Mouse (Mus musculus) C2C12 (cell line): ENCODE results near the gene Npb. TPM values are rescaled to one million over a fixed set of nuclear protein-coding genes. Genes with fewer than 3 reads are reported as not detected.
"Not testable (repeated sequence)": the region's sequence is repeated elsewhere in the genome, so short reads cannot be mapped to it uniquely, and the experiment has no call there.

Experiments
- H3K27me3 ChIP-seq: one replicate; pipeline ENCODE4 v1.6.1; 2011; ENCODE audit not compliant: control insufficient read depth, insufficient read depth, insufficient read length
- H3K36me3 ChIP-seq: one replicate; pipeline ENCODE4 v1.6.1; 2011; ENCODE audit not compliant: control insufficient read depth, insufficient read depth
- H3K4me3 ChIP-seq: one replicate; pipeline ENCODE4 v1.5.1; 2011; ENCODE audit warnings: mild to moderate bottlenecking, control low read depth; ENCODE audit not compliant: poor library complexity, insufficient read depth, severe bottlenecking
- H3K79me2 ChIP-seq: one replicate; pipeline ENCODE4 v1.6.1; 2011; ENCODE audit not compliant: control insufficient read depth, insufficient read depth
- H3K79me3 ChIP-seq: one replicate; pipeline ENCODE4 v1.6.1; 2011; ENCODE audit warnings: low read depth, control low read depth
- H3ac ChIP-seq: one replicate; pipeline ENCODE3; 2011; ENCODE audit warnings: low read depth; ENCODE audit not compliant: control insufficient read depth, insufficient read length
- CEBPB ChIP-seq: IDR thresholded peaks from one replicate; pipeline ENCODE4 v1.6.1; 2011; ENCODE audit warnings: low read depth, mild to moderate bottlenecking, control low read depth, moderate library complexity
- CTCF ChIP-seq: IDR thresholded peaks from one replicate; pipeline ENCODE4 v1.5.1; 2011; ENCODE audit not compliant: control insufficient read depth, insufficient read depth, insufficient read length
- FOSL1 ChIP-seq: IDR thresholded peaks from one replicate; pipeline ENCODE4 v1.8.0; 2011; ENCODE audit warnings: mild to moderate bottlenecking, low read length; ENCODE audit not compliant: poor library complexity, insufficient read depth, severe bottlenecking
- MAX ChIP-seq: IDR thresholded peaks from one replicate; pipeline ENCODE4 v1.6.1; 2011; ENCODE audit warnings: mild to moderate bottlenecking, control low read depth
- MYOD1 ChIP-seq: IDR thresholded peaks from one replicate; pipeline ENCODE4 v1.6.1; 2011; ENCODE audit warnings: low read depth; ENCODE audit not compliant: control insufficient read depth, insufficient read length
- MYOG ChIP-seq: IDR thresholded peaks from one replicate; pipeline ENCODE4 v1.6.1; 2011; ENCODE audit not compliant: control insufficient read depth, insufficient read length; ENCODE audit errors: extremely low read depth
- USF1 ChIP-seq: IDR thresholded peaks from one replicate; pipeline ENCODE4 v1.6.1; 2011; ENCODE audit warnings: low read depth, mild to moderate bottlenecking, control low read depth, moderate library complexity
- long read RNA-seq, 2 experiments: library from polyadenylated mRNA; unstranded; transcript quantifications; one replicate each; pipeline ENCODE4 v2.0.0; 2019 to 2020
- polyA plus RNA-seq: library from polyadenylated mRNA; unstranded; fragments of >200 nt; fragmentation: generic; extraction: Trizol; gene quantifications from one replicate; pipeline ENCODE4 v1.2.1, GENCODE M21; 2012; ENCODE audit warnings: missing spikeins

Npb gene
- not detected for polyA plus RNA-seq
- long read RNA-seq, experiment 1: 0 reads
- long read RNA-seq, experiment 2: 0 reads

DNA sequence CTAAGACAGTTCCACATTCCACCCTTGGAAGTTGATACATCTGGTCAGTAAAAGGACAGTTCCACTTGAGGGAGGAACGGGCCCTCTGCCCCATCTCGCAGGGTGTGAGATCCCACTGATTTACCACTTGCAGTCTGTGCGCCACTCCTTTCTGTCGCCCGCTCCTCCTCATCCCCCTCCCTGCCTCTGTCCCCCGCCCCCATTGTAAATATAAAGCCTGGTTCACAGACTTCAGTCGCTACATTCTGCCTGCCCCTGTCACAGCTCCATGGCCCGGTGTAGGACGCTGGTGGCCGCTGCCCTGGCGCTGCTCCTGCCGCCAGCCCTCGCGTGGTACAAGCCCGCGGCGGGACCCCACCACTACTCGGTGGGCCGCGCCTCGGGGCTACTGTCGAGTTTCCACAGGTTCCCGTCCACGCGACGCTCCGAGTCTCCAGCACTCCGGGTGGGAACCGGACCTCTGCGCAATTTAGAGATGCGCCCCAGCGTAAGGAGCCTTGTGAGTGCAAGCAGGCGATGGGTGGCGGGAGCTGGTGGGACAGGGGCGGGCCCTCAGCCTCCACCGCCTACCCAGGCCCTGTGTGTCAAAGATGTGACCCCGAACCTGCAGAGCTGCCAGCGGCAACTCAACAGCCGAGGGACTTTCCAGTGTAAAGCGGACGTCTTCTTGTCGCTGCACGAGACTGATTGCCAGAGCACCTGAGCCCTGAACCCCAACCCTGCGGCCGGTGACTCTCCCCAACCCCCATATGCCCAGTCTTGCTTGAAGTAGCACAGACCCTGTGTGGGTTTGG lies at the start of gene Npb:
Npb (plus strand) TSS at position 237 of the 794 bp plus-strand sequence.
- Histone ChIP-seq H3K4me3 (no peak within 1 kb of the TSS), H3K79me3 (no peaks in the 10 kb centered on the region), H3K79me2 (no peaks in the 10 kb centered on the region), H3ac (no peak within 1 kb of the TSS), H3K27me3 (no peaks in the 10 kb centered on the region), H3K36me3 (peaks cover 48% of the 10 kb centered on the region)
- TF ChIP-seq FOSL1: no peak

DNA sequence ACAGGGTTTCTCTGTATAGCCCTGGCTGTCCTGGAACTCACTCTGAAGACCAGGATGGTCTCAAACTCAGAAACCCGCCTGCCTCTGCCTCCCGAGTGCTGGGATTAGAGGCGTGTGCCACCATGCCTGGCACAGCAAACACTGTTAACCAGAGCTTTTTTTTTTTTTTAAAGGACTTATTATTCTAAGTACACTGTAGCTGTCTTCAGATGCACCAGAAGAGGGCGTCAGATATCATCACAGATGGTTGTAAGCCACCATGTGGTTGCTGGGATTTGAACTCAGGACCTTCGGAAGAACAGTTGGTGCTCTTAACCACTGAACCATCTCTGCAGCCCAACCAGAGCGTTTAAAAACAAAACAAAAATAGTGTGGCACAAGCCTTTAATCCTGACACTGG lies 49.4 kb upstream of the Npb start:
- H3K36me3 ChIP-seq: peaks cover 48% of the 10 kb centered on the region
- not testable (repeated sequence) for H3K4me3 ChIP-seq, H3K27me3 ChIP-seq, H3K79me3 ChIP-seq, H3K79me2 ChIP-seq, H3ac ChIP-seq

DNA sequence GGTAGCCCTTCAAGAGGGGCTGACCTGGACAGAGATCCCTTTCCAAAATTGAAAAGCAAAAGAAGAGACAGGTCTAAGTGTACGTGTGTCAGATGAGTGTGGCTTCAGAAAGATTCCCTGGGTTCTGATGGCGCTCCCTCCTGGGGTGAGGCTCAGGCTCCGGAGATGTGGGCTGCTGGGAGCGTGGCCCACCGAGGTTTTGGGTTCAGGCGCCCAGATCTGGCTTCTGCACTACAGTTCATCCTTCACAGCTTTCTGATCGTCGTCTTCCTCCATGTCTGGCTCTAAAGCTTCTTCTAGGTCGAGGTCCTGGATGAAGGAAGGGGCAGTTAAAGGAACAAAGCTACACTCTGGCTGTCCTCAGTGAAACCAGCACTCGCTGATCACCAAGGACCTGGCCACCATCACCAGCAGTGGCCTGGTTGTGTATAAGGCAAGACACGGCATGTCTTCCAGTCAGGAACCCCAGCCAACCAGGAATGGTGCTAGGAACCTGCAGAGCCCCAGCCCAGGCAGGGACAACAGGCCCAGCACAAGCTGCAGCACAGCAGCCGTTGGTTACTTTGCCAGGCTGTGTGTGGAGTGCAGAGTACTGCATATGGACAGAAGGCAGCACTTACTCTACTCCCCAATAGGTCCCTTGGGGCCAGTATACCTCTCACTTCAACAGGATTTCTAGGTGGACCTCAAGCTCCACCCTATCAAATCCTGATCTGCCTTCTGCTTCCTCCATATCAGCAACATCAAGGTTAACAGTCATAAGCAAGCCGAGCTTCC lies 47.1 kb upstream of the Npb start:
- TF ChIP-seq MYOG (no peak), MAX (no peak), USF1 (no peak), CTCF (no peak), MYOD1 (no peak), CEBPB (no peak), FOSL1 (no peak)
- Histone ChIP-seq H3K4me3 (no peak overlapping the region), H3K27me3 (no peaks in the 10 kb centered on the region), H3K79me3 (peaks cover 4% of the 10 kb centered on the region), H3K79me2 (peaks cover 19% of the 10 kb centered on the region), H3K36me3 (peaks cover 71% of the 10 kb centered on the region), H3ac (no peak overlapping the region)

DNA sequence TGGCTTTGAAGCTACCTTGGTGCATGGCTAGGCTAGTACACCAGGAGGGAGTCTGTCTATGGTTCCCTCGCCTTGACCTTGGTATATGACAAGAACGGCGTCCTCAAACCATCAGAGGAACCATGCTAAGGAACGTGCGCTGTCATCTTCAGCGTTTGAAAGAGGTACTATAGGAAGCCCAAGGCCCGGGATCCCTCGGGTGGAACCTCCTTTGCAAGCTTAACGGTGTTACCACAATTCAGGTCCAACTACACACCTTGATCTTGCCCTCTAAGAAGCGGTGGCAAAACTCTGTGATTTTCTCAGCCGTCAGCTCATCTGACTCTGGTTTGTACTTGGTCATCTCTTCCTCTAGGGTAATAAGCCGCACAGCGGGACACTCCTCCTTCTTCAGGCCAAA lies 45.3 kb upstream of the Npb start:
- Histone ChIP-seq H3K79me2 (peaks cover 37% of the 10 kb centered on the region), H3K27me3 (no peaks in the 10 kb centered on the region), H3ac (no peak overlapping the region), H3K4me3 (no peak overlapping the region), H3K36me3 (peaks cover 89% of the 10 kb centered on the region), H3K79me3 (peaks cover 7% of the 10 kb centered on the region)
- TF ChIP-seq MYOG: no peak

DNA sequence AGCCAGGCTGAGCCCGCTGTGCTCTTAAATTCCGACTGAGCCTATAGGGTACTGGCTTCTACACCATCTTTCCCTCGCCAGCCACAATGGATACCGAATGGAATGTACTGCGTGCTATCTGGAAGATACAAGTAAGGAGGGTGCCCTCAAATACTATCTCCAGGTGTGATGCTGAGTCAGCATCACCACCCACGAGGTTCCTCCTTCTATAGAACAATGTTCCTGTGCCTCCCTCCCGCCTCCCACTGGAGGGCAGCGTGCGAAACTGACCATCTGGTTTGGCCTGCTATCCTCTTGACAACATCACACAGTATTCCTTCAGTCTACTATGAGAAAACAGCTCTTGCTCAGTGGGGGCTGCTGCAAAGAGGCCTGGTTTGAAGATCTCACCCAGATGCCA lies 43.2 kb upstream of the Npb start:
- Histone ChIP-seq H3ac (no peak overlapping the region), H3K4me3 (no peak overlapping the region), H3K79me3 (peaks cover 20% of the 10 kb centered on the region), H3K27me3 (no peaks in the 10 kb centered on the region), H3K79me2 (peaks cover 53% of the 10 kb centered on the region), H3K36me3 (peaks cover 93% of the 10 kb centered on the region)
- TF ChIP-seq FOSL1 (no peak), USF1 (no peak), CTCF (no peak), CEBPB (no peak), MYOD1 (no peak), MYOG (no peak), MAX (no peak)

DNA sequence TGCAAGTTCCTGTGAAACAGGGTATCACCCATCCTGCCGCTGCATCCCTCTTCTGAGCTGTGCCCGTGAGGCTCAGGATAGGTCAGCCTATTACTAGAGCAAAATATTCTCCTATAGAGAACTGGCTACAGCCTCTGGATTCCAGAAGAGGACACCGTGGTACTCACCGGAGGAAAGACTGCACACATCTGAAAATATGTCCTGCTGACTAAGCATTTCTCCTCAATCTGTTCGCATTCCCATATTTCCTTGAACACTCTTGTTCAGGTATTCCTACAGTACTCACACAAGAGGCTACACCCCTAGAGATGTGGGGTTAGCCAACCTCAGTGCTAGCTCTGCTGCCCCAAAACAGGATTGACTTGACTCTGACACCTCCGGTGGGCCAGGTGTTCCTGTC lies 40.0 kb upstream of the Npb start:
- TF ChIP-seq MYOG: no peak
- no peak for TF ChIP-seq CTCF
- TF ChIP-seq CEBPB: no peak
- TF ChIP-seq FOSL1: no peak
- no peak for TF ChIP-seq MYOD1
- TF ChIP-seq USF1: no peak
- TF ChIP-seq MAX: no peak
- peaks cover 80% of the 10 kb centered on the region for H3K79me2 ChIP-seq
- no peaks in the 10 kb centered on the region for H3K27me3 ChIP-seq
- peaks cover 41% of the 10 kb centered on the region for H3K79me3 ChIP-seq
- no peak overlapping the region for H3K4me3 ChIP-seq
- H3ac ChIP-seq: no peak overlapping the region
- peaks cover 76% of the 10 kb centered on the region for H3K36me3 ChIP-seq
